ENCODE assay signal across 8 mouse cellular contexts in genomic region chr6:87868871-87869506, GRCm38 (mm10). TPM values are rescaled to one million over a fixed set of nuclear protein-coding genes. Genes with fewer than 3 reads are reported as not detected.
DNase-seq lines count a peak whose midpoint lies in the region; ATAC-seq and TF ChIP-seq lines count a peak whose summit lies in the region.

No protein-coding gene starts in this region.

- H3K9me3 ChIP-seq in limb, embryonic 14.5 days (ENCODE audit: control insufficient read depth, low read length) = no peaks in the 10 kb centered on the region
- no peaks in the 10 kb centered on the region for H3K9me3 ChIP-seq in limb, embryonic 10.5 days (replicated peaks)
- no peaks in the 10 kb centered on the region; the same call in 1 of the 2 replicates for H3K9me3 ChIP-seq in intestine, embryonic 16.5 days (ENCODE audit: control insufficient read depth, low read length)
- peaks cover under 1% of the 10 kb centered on the region; the same call in 1 of the 2 replicates for H3K9me3 ChIP-seq in lung, embryonic 16.5 days (ENCODE audit: control insufficient read depth, low read length)
- H3K9me3 ChIP-seq in forebrain, embryonic 10.5 days = no peaks in the 10 kb centered on the region

- H3K27me3 ChIP-seq in limb, embryonic 14.5 days (ENCODE audit: control insufficient read depth, insufficient read depth, low read length) = no peaks in the 10 kb centered on the region
- H3K27me3 ChIP-seq in limb, embryonic 10.5 days (ENCODE audit: low read depth, poor library complexity, severe bottlenecking) = no peaks in the 10 kb centered on the region
- H3K27me3 ChIP-seq in intestine, embryonic 16.5 days (replicated peaks; ENCODE audit: control insufficient read depth, insufficient read depth, low read length) = no peaks in the 10 kb centered on the region
- no peaks in the 10 kb centered on the region for H3K27me3 ChIP-seq in lung, embryonic 16.5 days (ENCODE audit: control insufficient read depth, insufficient read depth, low read depth, low read length)
- H3K27me3 ChIP-seq in forebrain, embryonic 10.5 days (ENCODE audit: poor library complexity, severe bottlenecking) = no peaks in the 10 kb centered on the region

- H3K27ac ChIP-seq in limb, embryonic 14.5 days (replicated peaks; ENCODE audit: low read depth, low read length) = no peak overlapping the region
- no peak overlapping the region for H3K27ac ChIP-seq in limb, embryonic 10.5 days
- no peak overlapping the region for H3K27ac ChIP-seq in intestine, embryonic 16.5 days (ENCODE audit: low read length)
- no peak overlapping the region for H3K27ac ChIP-seq in lung, embryonic 16.5 days (ENCODE audit: low read length)
- H3K27ac ChIP-seq in forebrain, embryonic 10.5 days = no peak overlapping the region

- DNase-seq in limb, embryonic 14.5 days (ENCODE audit: low spot score) = peak; percentile 48
- no peak for DNase-seq in limb, embryonic 10.5 days (ENCODE audit: low spot score)
- DNase-seq in gastrocnemius, adult 8-10 months (ENCODE audit: low spot score in 2 of 2) = peak; percentile 96 to 97
- DNase-seq in urinary bladder, postnatal 4 days (ENCODE audit: low spot score in 2 of 2) = peak; percentile 80 to 81
- no peak for DNase-seq in forebrain, embryonic 10.5 days (ENCODE audit: extremely low spot score, low spot score)
- DNase-seq in neural tube, embryonic 10.5 days (ENCODE audit: extremely low spot score, low spot score) = no peak

- 68% methylated on average over 9 of the region's 9 CpGs for WGBS in limb, embryonic 14.5 days
- WGBS in limb, embryonic 10.5 days = 81% methylated on average over 9 of the region's 9 CpGs
- 59% methylated on average over 9 of the region's 9 CpGs for WGBS in intestine, embryonic 16.5 days
- WGBS in lung, embryonic 16.5 days = 51% methylated on average over 9 of the region's 9 CpGs
- 83% methylated on average over 9 of the region's 9 CpGs for WGBS in forebrain, embryonic 10.5 days

- no peak for ATAC-seq in limb, embryonic 14.5 days (ENCODE audit: low FRiP score, low read depth)
- ATAC-seq in intestine, embryonic 16.5 days = peak; percentile 54
- peak; percentile 92 for ATAC-seq in lung, embryonic 16.5 days (ENCODE audit: low read depth)

- no peak overlapping the region for H3K9ac ChIP-seq in limb, embryonic 14.5 days (ENCODE audit: low read depth, low read length, severe bottlenecking)
- no peak overlapping the region for H3K9ac ChIP-seq in intestine, embryonic 16.5 days (ENCODE audit: low read depth, low read length)
- no peak overlapping the region for H3K9ac ChIP-seq in lung, embryonic 16.5 days (ENCODE audit: low read length)

- TF ChIP-seq POLR2A in limb, embryonic 14.5 days (IDR thresholded peaks at IDR 0.05; ENCODE audit: borderline replicate concordance, extremely low read depth, insufficient read depth, insufficient read length) = no peak

- H3K4me2 ChIP-seq in limb, embryonic 14.5 days (replicated peaks; ENCODE audit: low read depth, low read length, severe bottlenecking) = no peak overlapping the region
- H3K4me2 ChIP-seq in intestine, embryonic 16.5 days (ENCODE audit: low read depth, low read length) = no peak overlapping the region
- H3K4me2 ChIP-seq in lung, embryonic 16.5 days (ENCODE audit: low read depth, low read length) = no peak overlapping the region

- H3K4me1 ChIP-seq in limb, embryonic 14.5 days (ENCODE audit: control insufficient read depth, insufficient read depth, low read length) = no peaks in the 10 kb centered on the region
- H3K4me1 ChIP-seq in limb, embryonic 10.5 days = no peaks in the 10 kb centered on the region; the same call in 1 of the 2 replicates
- H3K4me1 ChIP-seq in intestine, embryonic 16.5 days (ENCODE audit: control insufficient read depth, insufficient read depth, low read length) = no peaks in the 10 kb centered on the region; the same call in 1 of the 2 replicates
- peaks cover 3% of the 10 kb centered on the region; the same call in 1 of the 2 replicates for H3K4me1 ChIP-seq in lung, embryonic 16.5 days (replicated peaks; ENCODE audit: control insufficient read depth, insufficient read depth, low read length)
- H3K4me1 ChIP-seq in forebrain, embryonic 10.5 days = no peaks in the 10 kb centered on the region

- no peaks in the 10 kb centered on the region for H3K36me3 ChIP-seq in limb, embryonic 14.5 days (ENCODE audit: control insufficient read depth, insufficient read depth, low read length)
- no peaks in the 10 kb centered on the region for H3K36me3 ChIP-seq in limb, embryonic 10.5 days
- H3K36me3 ChIP-seq in intestine, embryonic 16.5 days (ENCODE audit: control insufficient read depth, insufficient read depth, low read length) = no peaks in the 10 kb centered on the region
- no peaks in the 10 kb centered on the region for H3K36me3 ChIP-seq in lung, embryonic 16.5 days (ENCODE audit: control insufficient read depth, insufficient read depth, low read length)
- no peaks in the 10 kb centered on the region for H3K36me3 ChIP-seq in forebrain, embryonic 10.5 days (replicated peaks)

- H3K4me3 ChIP-seq in limb, embryonic 14.5 days (replicated peaks; ENCODE audit: low read length) = no peak overlapping the region
- H3K4me3 ChIP-seq in limb, embryonic 10.5 days = no peak overlapping the region
- H3K4me3 ChIP-seq in intestine, embryonic 16.5 days (ENCODE audit: low read length) = no peak overlapping the region
- no peak overlapping the region for H3K4me3 ChIP-seq in lung, embryonic 16.5 days (ENCODE audit: low read length)
- H3K4me3 ChIP-seq in forebrain, embryonic 10.5 days = no peak overlapping the region

RNA-seq across cellular contexts. Expression of gene Cnbp, which starts 18.1 kb away (rescaled TPM):
- polyA plus RNA-seq in limb, embryonic 14.5 days (2012; rRNA removed) = 437 and 460 TPM in 2 replicates
- polyA plus RNA-seq in limb, embryonic 14.5 days (2014; fragmentation: Nextera tagmentation; extraction: Ambion mirVana) = 1,093 and 1,108 TPM in 2 replicates
- 1,415 and 1,701 TPM in 2 replicates for polyA plus RNA-seq in limb, embryonic 10.5 days (2016; fragmentation: Nextera tagmentation; extraction: Ambion mirVana)
- total RNA-seq in gastrocnemius, adult 8-10 months (2022) = 100 to 1,000 TPM; 567 to 637 (median 580) TPM
- 831 and 949 TPM in 2 replicates for polyA plus RNA-seq in intestine, embryonic 16.5 days (2015; fragmentation: Nextera tagmentation; extraction: Ambion mirVana)
- 966 and 994 TPM in 2 replicates for polyA plus RNA-seq in lung, embryonic 16.5 days (2015; fragmentation: Nextera tagmentation; extraction: Ambion mirVana)
- polyA plus RNA-seq in forebrain, embryonic 10.5 days (2016; fragmentation: Nextera tagmentation; extraction: Ambion mirVana) = 1,473 and 1,500 TPM in 2 replicates

RNA-seq across cellular contexts. Expression of gene Copg1, which starts 18.6 kb away (rescaled TPM):
- 135 and 137 TPM in 2 replicates for polyA plus RNA-seq in limb, embryonic 14.5 days (2012; rRNA removed)
- 177 and 186 TPM in 2 replicates for polyA plus RNA-seq in limb, embryonic 14.5 days (2014; fragmentation: Nextera tagmentation; extraction: Ambion mirVana)
- polyA plus RNA-seq in limb, embryonic 10.5 days (2016; fragmentation: Nextera tagmentation; extraction: Ambion mirVana) = 153 and 174 TPM in 2 replicates
- 10 to 100 TPM; 26.5 to 33.6 (median 28.8) TPM for total RNA-seq in gastrocnemius, adult 8-10 months (2022)
- polyA plus RNA-seq in intestine, embryonic 16.5 days (2015; fragmentation: Nextera tagmentation; extraction: Ambion mirVana) = 162 and 166 TPM in 2 replicates
- polyA plus RNA-seq in lung, embryonic 16.5 days (2015; fragmentation: Nextera tagmentation; extraction: Ambion mirVana) = 166 TPM in 2 replicates
- polyA plus RNA-seq in forebrain, embryonic 10.5 days (2016; fragmentation: Nextera tagmentation; extraction: Ambion mirVana) = 152 and 155 TPM in 2 replicates

RNA-seq across cellular contexts. Expression of gene Isy1, which starts 30.4 kb away (rescaled TPM):
- polyA plus RNA-seq in limb, embryonic 14.5 days (2012; rRNA removed) = 39.2 and 51.5 TPM in 2 replicates
- 39.1 and 41.8 TPM in 2 replicates for polyA plus RNA-seq in limb, embryonic 14.5 days (2014; fragmentation: Nextera tagmentation; extraction: Ambion mirVana)
- polyA plus RNA-seq in limb, embryonic 10.5 days (2016; fragmentation: Nextera tagmentation; extraction: Ambion mirVana) = 68.8 and 74.0 TPM in 2 replicates
- 10 to 100 TPM; 13.1 to 23.1 (median 18.4) TPM for total RNA-seq in gastrocnemius, adult 8-10 months (2022)
- 42.5 and 50.5 TPM in 2 replicates for polyA plus RNA-seq in intestine, embryonic 16.5 days (2015; fragmentation: Nextera tagmentation; extraction: Ambion mirVana)
- polyA plus RNA-seq in lung, embryonic 16.5 days (2015; fragmentation: Nextera tagmentation; extraction: Ambion mirVana) = 33.8 and 47.6 TPM in 2 replicates
- polyA plus RNA-seq in forebrain, embryonic 10.5 days (2016; fragmentation: Nextera tagmentation; extraction: Ambion mirVana) = 76.4 and 78.6 TPM in 2 replicates

RNA-seq across cellular contexts. Expression of gene Gm45140, which starts 33.4 kb away (rescaled TPM):
- polyA plus RNA-seq in limb, embryonic 14.5 days (2012; rRNA removed) = 4.5 and 9.1 TPM in 2 replicates
- polyA plus RNA-seq in limb, embryonic 14.5 days (2014; fragmentation: Nextera tagmentation; extraction: Ambion mirVana) = 2.7 and 4.3 TPM in 2 replicates
- 2.7 and 3.6 TPM in 2 replicates for polyA plus RNA-seq in limb, embryonic 10.5 days (2016; fragmentation: Nextera tagmentation; extraction: Ambion mirVana)
- total RNA-seq in gastrocnemius, adult 8-10 months (2022) = 1 to 10 TPM in 1 of 4 experiments, under 1 TPM in 1, not detected in 2; 0.48 to 1.0 TPM
- 3.7 and 4.1 TPM in 2 replicates for polyA plus RNA-seq in intestine, embryonic 16.5 days (2015; fragmentation: Nextera tagmentation; extraction: Ambion mirVana)
- 1.5 and 3.5 TPM in 2 replicates for polyA plus RNA-seq in lung, embryonic 16.5 days (2015; fragmentation: Nextera tagmentation; extraction: Ambion mirVana)
- 2.1 TPM in 2 replicates for polyA plus RNA-seq in forebrain, embryonic 10.5 days (2016; fragmentation: Nextera tagmentation; extraction: Ambion mirVana)

RNA-seq across cellular contexts. Expression of gene Hmces, which starts 44.7 kb away (rescaled TPM):
- polyA plus RNA-seq in limb, embryonic 14.5 days (2012; rRNA removed) = 42.6 and 44.1 TPM in 2 replicates
- 48.9 and 59.0 TPM in 2 replicates for polyA plus RNA-seq in limb, embryonic 14.5 days (2014; fragmentation: Nextera tagmentation; extraction: Ambion mirVana)
- 72.7 and 81.9 TPM in 2 replicates for polyA plus RNA-seq in limb, embryonic 10.5 days (2016; fragmentation: Nextera tagmentation; extraction: Ambion mirVana)
- total RNA-seq in gastrocnemius, adult 8-10 months (2022) = 1 to 10 TPM; 3.6 to 6.9 (median 6.6) TPM
- polyA plus RNA-seq in intestine, embryonic 16.5 days (2015; fragmentation: Nextera tagmentation; extraction: Ambion mirVana) = 31.6 and 35.6 TPM in 2 replicates
- 50.1 and 54.7 TPM in 2 replicates for polyA plus RNA-seq in lung, embryonic 16.5 days (2015; fragmentation: Nextera tagmentation; extraction: Ambion mirVana)
- polyA plus RNA-seq in forebrain, embryonic 10.5 days (2016; fragmentation: Nextera tagmentation; extraction: Ambion mirVana) = 61.5 and 65.3 TPM in 2 replicates

Comparison
In these comparisons a context has a peak if more than half of its experiments do, and no peak if none do; other contexts are left out.
1. DNase-seq: peak in limb, embryonic 14.5 days (single experiment), gastrocnemius, adult 8-10 months (2 of 2) and urinary bladder, postnatal 4 days (2 of 2); none in limb, embryonic 10.5 days (single experiment), forebrain, embryonic 10.5 days (single experiment) and neural tube, embryonic 10.5 days (single experiment).